Mouse (Mus musculus) neural tube, embryonic 13.5 days (tissue): ENCODE data around the gene Bbs2. TPM values are rescaled to one million over a fixed set of nuclear protein-coding genes. Genes with fewer than 3 reads are reported as not detected.
"Not testable (repeated sequence)": the region's sequence is repeated elsewhere in the genome, so short reads cannot be mapped to it uniquely, and the experiment has no call there.

Experiments
- ATAC-seq: fragments of 200-750 bp; cut with Nextera tagmentation; 2 replicates; pipeline ENCODE4 v1.8.0; 2017; ENCODE audit warnings: low read depth, mild to moderate bottlenecking, moderate TSS enrichment, moderate library complexity
- H3K27ac ChIP-seq: fragments of 300-500 bp; sonication (generic); replicated peaks from 2 replicates; pipeline ENCODE4 v1.5.1; 2015; ENCODE audit warnings: moderate library complexity, mild to moderate bottlenecking, inconsistent platforms
- H3K27me3 ChIP-seq: fragments of 300-500 bp; sonication (generic); 2 replicates; pipeline ENCODE4 v1.6.1; 2015; ENCODE audit warnings: mild to moderate bottlenecking, inconsistent platforms
- H3K36me3 ChIP-seq: fragments of 300-500 bp; sonication (generic); 2 replicates; pipeline ENCODE4 v1.6.1; 2015; ENCODE audit warnings: mild to moderate bottlenecking, inconsistent platforms
- H3K4me1 ChIP-seq: fragments of 300-500 bp; sonication (generic); replicated peaks from 2 replicates; pipeline ENCODE4 v1.6.1; 2015; ENCODE audit warnings: inconsistent platforms
- H3K4me2 ChIP-seq: fragments of 300-500 bp; sonication (generic); 2 replicates; pipeline ENCODE4 v1.6.1; 2015; ENCODE audit warnings: inconsistent platforms, mild to moderate bottlenecking, moderate library complexity
- H3K4me3 ChIP-seq: fragments of 300-500 bp; sonication (generic); 2 replicates; pipeline ENCODE4 v1.5.1; 2015; ENCODE audit warnings: mild to moderate bottlenecking, inconsistent platforms
- H3K9ac ChIP-seq: fragments of 300-500 bp; sonication (generic); 2 replicates; pipeline ENCODE4 v1.6.1; 2015; ENCODE audit warnings: moderate library complexity, mild to moderate bottlenecking, inconsistent platforms
- H3K9me3 ChIP-seq: fragments of 300-500 bp; sonication (generic); 2 replicates; pipeline ENCODE4 v1.6.1; 2016; ENCODE audit warnings: inconsistent platforms
- WGBS: fragments of 180-500 bp; shearing (Covaris S2); methylation state at CpG from one replicate; pipeline ENCODE4 v1.1.7; 2015; 5-methylcytosine and 5-hydroxymethylcytosine counted together
- polyA plus RNA-seq: library from polyadenylated mRNA; unstranded; fragments of >200 nt; fragmentation: Nextera tagmentation; extraction: Ambion mirVana; gene quantifications from 2 replicates; pipeline ENCODE4 v1.2.1, GENCODE M21; 2015

Gene Bbs2
- polyA plus RNA-seq = 20.4 and 24.3 TPM in 2 replicates

DNA sequence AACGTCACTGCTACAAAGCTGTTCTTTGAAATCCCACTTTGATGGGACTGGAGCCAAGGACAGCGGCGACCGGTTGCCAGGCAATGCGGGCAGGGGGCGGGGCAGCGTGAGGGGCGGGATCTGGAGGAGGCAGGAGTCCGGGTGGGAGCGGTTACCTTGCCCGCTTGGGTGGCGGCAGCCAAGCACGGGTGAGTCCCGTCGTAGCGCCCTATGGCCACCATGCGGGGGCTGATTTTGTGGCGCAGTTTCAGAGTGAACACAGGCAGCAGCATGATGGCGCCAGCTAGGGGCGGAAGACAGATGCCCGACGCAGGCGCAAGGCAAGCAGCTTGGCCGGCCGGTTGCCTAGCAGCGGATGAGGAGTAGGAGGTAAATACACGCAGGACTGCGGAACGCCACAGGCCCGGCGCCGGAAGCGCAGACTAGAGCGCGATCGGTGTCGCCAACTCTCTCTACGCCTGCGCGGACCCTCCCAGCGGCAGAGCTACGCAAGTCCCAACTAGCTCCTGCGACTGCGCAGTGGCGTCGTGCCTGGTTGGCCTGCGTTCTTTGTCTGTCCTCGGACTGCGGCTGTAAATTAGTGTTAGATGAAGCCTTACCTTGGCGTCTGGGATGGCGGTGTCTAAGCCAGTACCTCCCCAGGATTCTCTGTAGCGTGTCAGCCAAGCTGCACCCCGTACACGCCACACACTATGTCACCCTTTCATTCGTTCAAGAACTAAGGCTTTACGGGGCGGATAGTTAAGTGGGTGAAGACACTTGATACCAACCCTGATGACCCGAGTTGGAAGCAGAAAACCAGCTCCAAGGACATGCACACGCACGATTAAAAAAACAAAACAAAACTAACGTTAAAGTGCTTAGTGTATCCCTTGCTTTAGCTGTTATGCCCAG lies at the start of gene Bbs2:
TSS of gene Bbs2 (minus strand) at position 848 of the 894 bp plus-strand sequence.
- Histone ChIP-seq H3K4me3 (peak within 1 kb of the TSS; percentile 57), H3K36me3 (no peaks in the 10 kb centered on the region), H3K27ac (peak within 1 kb of the TSS; percentile 98), H3K9ac (peak within 1 kb of the TSS; percentile 81), H3K9me3 (no peaks in the 10 kb centered on the region), H3K4me2 (peak within 1 kb of the TSS; percentile 68), H3K4me1 (peaks cover 24% of the 10 kb centered on the region), H3K27me3 (no peaks in the 10 kb centered on the region)
- 1% methylated on average over 61 of the region's 61 CpGs for WGBS
- ATAC-seq = peak; percentile 99

DNA sequence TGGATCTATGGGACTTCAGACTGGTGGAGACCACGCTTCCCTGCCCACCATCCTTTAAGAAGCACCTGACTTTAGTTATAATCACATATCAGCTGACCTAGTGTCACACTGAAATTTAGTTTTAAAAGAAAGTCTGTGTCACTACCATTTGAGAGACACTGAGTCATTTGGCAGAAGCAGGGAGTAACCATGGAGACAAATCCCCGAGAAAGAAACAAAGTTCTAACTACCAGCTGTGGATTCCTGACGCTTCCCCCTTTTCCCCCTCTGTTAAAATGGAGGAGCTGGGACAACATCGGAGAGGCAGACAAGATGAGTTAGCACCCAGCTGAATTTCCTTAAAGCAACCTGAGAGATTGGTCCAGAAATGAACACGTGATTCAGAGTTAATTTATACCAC lies 49.5 kb upstream of the Bbs2 start:
- Histone ChIP-seq H3K4me1 (peaks cover 13% of the 10 kb centered on the region), H3K9me3 (no peaks in the 10 kb centered on the region), H3K36me3 (no peaks in the 10 kb centered on the region), H3K4me2 (no peak overlapping the region), H3K27me3 (peaks cover 10% of the 10 kb centered on the region), H3K9ac (no peak overlapping the region), H3K27ac (no peak overlapping the region), H3K4me3 (no peak overlapping the region)
- WGBS = 51% methylated on average over 5 of the region's 5 CpGs
- no peak for ATAC-seq

DNA sequence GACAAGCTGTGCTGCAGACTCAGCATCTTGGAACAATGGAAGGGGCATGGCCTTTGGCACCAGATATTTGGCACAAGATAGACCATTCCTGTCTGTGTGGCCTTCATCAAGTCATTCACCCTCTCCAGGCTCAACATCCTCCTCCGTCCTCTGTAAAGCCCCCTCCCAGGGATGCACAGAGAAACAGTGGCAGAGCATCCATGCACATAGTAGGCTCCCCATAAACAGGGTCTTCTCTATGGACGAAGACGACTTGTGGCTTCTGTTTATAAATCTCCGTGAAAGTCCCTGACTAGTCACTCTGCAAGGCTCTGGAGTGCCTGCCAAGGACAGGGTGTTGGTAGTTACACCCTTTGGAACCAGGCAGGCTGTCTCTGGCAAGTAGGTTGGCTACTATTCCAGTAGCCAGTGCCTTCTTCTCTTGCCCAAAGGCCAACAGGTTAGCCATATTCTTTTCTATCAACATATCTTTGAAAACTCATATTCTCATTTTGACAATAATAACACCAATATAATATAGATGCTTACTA lies 41.6 kb upstream of the Bbs2 start:
- no peaks in the 10 kb centered on the region for H3K36me3 ChIP-seq
- no peak overlapping the region for H3K27ac ChIP-seq
- H3K4me1 ChIP-seq = no peaks in the 10 kb centered on the region
- H3K9me3 ChIP-seq = no peaks in the 10 kb centered on the region
- H3K27me3 ChIP-seq = no peaks in the 10 kb centered on the region
- no peak overlapping the region for H3K4me3 ChIP-seq
- H3K9ac ChIP-seq = no peak overlapping the region
- 87% methylated on average over 4 of the region's 4 CpGs for WGBS
- no peak for ATAC-seq
- no peak overlapping the region for H3K4me2 ChIP-seq

- no peaks in the 10 kb centered on the region; the same call in 1 of the 2 replicates for H3K9me3 ChIP-seq
- no peak within 1 kb of the TSS for H3K27ac ChIP-seq
- no peaks in the 10 kb centered on the region for H3K36me3 ChIP-seq
- 63% methylated on average over 6 of the region's 6 CpGs for WGBS
- no peak for ATAC-seq
- no peak within 1 kb of the TSS for H3K4me2 ChIP-seq
- no peaks in the 10 kb centered on the region for H3K4me1 ChIP-seq
- no peak within 1 kb of the TSS for H3K9ac ChIP-seq
- H3K27me3 ChIP-seq = no peaks in the 10 kb centered on the region
- H3K4me3 ChIP-seq = no peak within 1 kb of the TSS
Observed at GRCm38 (mm10) chr8:94136933-94137332, 38.2 kb upstream of the Bbs2 start, which contains the start of gene Mt4. Mt4 (plus strand) TSS chr8:94137197.

DNA sequence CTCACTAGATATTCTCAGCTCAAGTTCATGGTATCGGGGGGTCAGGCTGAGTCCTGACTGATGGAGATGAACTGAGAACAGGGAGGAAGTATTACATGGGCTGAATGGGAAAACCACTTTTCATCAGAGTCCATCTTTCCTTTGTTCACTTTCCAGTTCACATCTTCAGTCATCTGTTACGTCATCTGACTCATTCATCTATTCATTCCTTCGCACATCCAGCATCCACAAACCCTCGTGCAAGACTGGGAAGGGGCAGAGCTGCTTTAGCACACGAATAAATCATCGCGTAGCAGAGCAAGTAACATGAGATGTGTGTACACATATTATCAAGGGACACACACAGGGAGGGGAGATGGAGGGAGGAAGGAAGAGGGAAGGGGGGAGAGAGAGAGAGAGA lies 37.5 kb upstream of the Bbs2 start:
- H3K27me3 ChIP-seq = no peaks in the 10 kb centered on the region
- H3K27ac ChIP-seq = no peak overlapping the region
- WGBS = 80% methylated on average over 7 of the region's 7 CpGs
- no peaks in the 10 kb centered on the region for H3K36me3 ChIP-seq
- ATAC-seq = no peak
- H3K4me3 ChIP-seq = no peak overlapping the region
- no peak overlapping the region for H3K4me2 ChIP-seq
- H3K4me1 ChIP-seq = no peaks in the 10 kb centered on the region
- no peaks in the 10 kb centered on the region; the same call in 1 of the 2 replicates for H3K9me3 ChIP-seq
- H3K9ac ChIP-seq = no peak overlapping the region

DNA sequence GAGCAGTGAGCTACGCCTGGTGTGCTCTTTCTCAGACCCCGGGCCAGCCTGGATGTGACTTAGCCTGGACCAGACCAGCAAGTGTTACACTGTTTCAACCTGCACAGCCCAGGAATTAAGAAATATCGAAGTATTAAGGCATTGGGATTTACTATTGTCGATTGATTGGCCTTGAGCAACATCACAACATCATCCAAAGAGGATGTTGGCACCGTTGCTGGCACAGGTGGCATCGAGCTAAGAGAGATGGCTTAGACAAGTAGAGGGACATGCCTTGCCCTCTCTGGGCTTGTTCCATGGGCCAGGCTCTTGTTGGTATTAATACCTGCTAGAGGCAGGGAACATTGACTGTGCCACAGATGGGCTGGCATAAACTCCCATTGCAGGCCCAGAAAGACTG lies 36.8 kb upstream of the Bbs2 start:
- Histone ChIP-seq H3K9ac (no peak overlapping the region), H3K27me3 (no peaks in the 10 kb centered on the region), H3K36me3 (no peaks in the 10 kb centered on the region), H3K27ac (no peak overlapping the region), H3K4me3 (no peak overlapping the region), H3K9me3 (no peaks in the 10 kb centered on the region; the same call in 1 of the 2 replicates), H3K4me1 (no peaks in the 10 kb centered on the region), H3K4me2 (no peak overlapping the region)
- no peak for ATAC-seq
- 89% methylated on average over 6 of the region's 6 CpGs for WGBS

GRCm38 (mm10) chr8:94134601-94135000 lies 35.9 kb upstream of the Bbs2 start:
- H3K36me3 ChIP-seq, H3K4me2 ChIP-seq, H3K27me3 ChIP-seq, H3K9ac ChIP-seq, H3K27ac ChIP-seq, H3K4me3 ChIP-seq, H3K9me3 ChIP-seq, ATAC-seq, H3K4me1 ChIP-seq: not testable (repeated sequence)
- WGBS = 76% methylated on average over 3 of the region's 3 CpGs

- Histone ChIP-seq H3K9me3 (no peaks in the 10 kb centered on the region; the same call in 1 of the 2 replicates), H3K4me2 (no peak overlapping the region), H3K9ac (no peak overlapping the region), H3K27ac (no peak overlapping the region), H3K27me3 (no peaks in the 10 kb centered on the region), H3K4me1 (0 out of 2 replicates have a peak, but pooled peaks cover 4% of the 10 kb centered on the region), H3K4me3 (no peak overlapping the region), H3K36me3 (no peaks in the 10 kb centered on the region)
- WGBS = 63% methylated on average over 5 of the region's 5 CpGs
- ATAC-seq = no peak
Observed at GRCm38 (mm10) chr8:94132096-94132495, 33.4 kb upstream of the Bbs2 start.

DNA sequence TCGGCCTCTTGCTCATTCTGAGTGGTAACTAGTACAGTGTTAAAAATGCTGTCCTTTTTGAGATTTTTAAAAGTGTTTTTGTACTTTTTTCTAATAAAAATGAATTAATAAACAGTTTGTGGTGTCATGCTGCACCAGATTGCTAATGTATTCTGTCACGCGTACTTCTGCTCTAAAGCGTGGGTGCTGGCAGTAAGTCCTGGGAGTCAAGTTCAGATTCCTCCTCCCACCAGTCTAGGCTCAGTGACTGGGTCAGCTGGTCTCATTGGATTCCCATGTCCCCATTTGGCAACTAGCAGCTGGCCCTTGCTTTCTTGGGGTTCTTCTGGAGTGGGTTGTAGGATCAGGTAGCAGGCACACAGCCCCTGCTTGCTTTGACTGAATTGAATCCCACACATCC lies 31.4 kb upstream of the Bbs2 start:
- WGBS = 92% methylated on average over 4 of the region's 4 CpGs

GRCm38 (mm10) chr8:94129133-94129789 lies 30.5 kb upstream of the Bbs2 start:
- ATAC-seq = no peak
- Histone ChIP-seq H3K4me2 (no peak overlapping the region), H3K4me3 (no peak overlapping the region), H3K36me3 (no peaks in the 10 kb centered on the region), H3K27ac (no peak overlapping the region), H3K9me3 (no peaks in the 10 kb centered on the region; the same call in 1 of the 2 replicates), H3K9ac (no peak overlapping the region), H3K27me3 (no peaks in the 10 kb centered on the region), H3K4me1 (0 out of 2 replicates have a peak, but pooled peaks cover 4% of the 10 kb centered on the region)
- 68% methylated on average over 6 of the region's 6 CpGs for WGBS

More for the DNA sequence above, 31.4 kb upstream of the Bbs2 start:
- Histone ChIP-seq H3K4me2 (no peak overlapping the region), H3K9ac (no peak overlapping the region), H3K36me3 (no peaks in the 10 kb centered on the region), H3K27ac (no peak overlapping the region), H3K4me1 (0 out of 2 replicates have a peak, but pooled peaks cover 4% of the 10 kb centered on the region), H3K27me3 (no peaks in the 10 kb centered on the region), H3K4me3 (no peak overlapping the region), H3K9me3 (no peaks in the 10 kb centered on the region; the same call in 1 of the 2 replicates)
- ATAC-seq = no peak

- WGBS = 49% methylated on average over 6 of the region's 6 CpGs
- Histone ChIP-seq H3K4me1 (peaks cover 13% of the 10 kb centered on the region), H3K4me3 (no peak overlapping the region), H3K4me2 (no peak overlapping the region), H3K27ac (no peak overlapping the region; the same call in 1 of the 2 replicates), H3K36me3 (no peaks in the 10 kb centered on the region), H3K9ac (no peak overlapping the region), H3K27me3 (no peaks in the 10 kb centered on the region), H3K9me3 (no peaks in the 10 kb centered on the region)
- no peak for ATAC-seq
Observed at GRCm38 (mm10) chr8:94127711-94128110, 29.0 kb upstream of the Bbs2 start.
